Mouse (Mus musculus) hematopoietic stem cell, adult 5-6 weeks (primary cell): ENCODE data around the gene Gfy. TPM values are rescaled to one million over a fixed set of nuclear protein-coding genes. Genes with fewer than 3 reads are reported as not detected.

Experiments
- ATAC-seq, 2 experiments: fragments of 125-278 bp in 1 of 2; replicated peaks in 1 of 2; 2 replicates each; pipeline ENCODE4 v1.8.0; 2016 to 2017; ENCODE audit warnings: inconsistent platforms in 2 of 2, mild to moderate bottlenecking in 2 of 2, moderate number of reproducible peaks in 2 of 2, low read depth in 1 of 2, moderate TSS enrichment in 1 of 2; ENCODE audit not compliant: low FRiP score in 2 of 2, poor library complexity in 2 of 2, severe bottlenecking in 2 of 2, insufficient read depth in 1 of 2, low TSS enrichment in 1 of 2
- total RNA-seq: library from RNA; stranded (forward); fragments of 172-1452, 232-1000 nt; gene quantifications from 2 replicates; pipeline ENCODE4 v1.2.3, GENCODE M21; 2017

The Gfy gene
- total RNA-seq, 1 experiment from 2014 or later: not detected

GRCm38 (mm10) chr7:45196176-45196535 is 16.8 kb upstream of the Gfy start:
- no peak for ATAC-seq

DNA sequence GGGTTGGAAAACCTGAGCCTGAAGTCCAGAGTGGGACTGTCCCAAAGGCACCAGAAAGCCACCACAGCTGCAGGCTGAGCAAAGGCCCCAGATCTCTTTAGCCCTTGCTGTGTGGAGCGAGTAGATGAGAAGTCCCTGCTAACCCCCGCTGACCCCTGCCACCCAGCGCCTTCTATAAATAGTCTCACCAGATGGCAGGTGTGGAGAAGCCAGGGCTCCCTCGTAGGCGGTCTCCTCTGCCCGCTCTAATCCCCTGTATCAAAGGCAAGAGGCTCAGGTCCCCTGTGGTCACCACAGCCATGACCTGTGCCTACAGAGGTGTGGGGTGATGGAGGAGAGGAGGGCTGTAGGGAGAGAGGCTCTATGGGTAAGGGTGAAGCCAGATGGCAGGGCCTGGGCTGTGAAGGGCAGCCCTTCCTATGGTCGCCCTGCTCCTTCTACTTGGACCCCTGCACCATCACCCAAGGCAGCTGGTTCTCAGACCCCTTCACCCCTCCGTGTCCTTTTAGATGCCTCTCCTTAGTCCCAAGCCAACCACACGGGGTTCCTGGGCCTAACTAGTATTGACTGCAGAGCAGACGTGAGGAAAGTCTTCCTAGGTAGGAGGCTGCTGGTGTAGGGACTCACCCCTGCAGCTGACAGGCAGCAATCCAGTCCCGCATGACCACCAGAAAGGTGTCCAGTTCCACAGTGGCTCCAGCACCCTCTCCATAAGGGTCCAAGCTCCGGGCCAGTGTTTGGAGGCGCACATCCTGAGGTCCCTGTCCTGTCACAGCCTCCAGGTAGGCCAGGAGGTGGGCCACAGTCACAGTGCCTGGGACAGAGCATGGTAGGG is 16.2 kb upstream of the Gfy start:
- ATAC-seq: no peak

- no peak for ATAC-seq
Observed at GRCm38 (mm10) chr7:45193871-45194785, 14.8 kb upstream of the Gfy start.

- no peak for ATAC-seq
Observed at GRCm38 (mm10) chr7:45193406-45193805, 14.0 kb upstream of the Gfy start.

- no peak for ATAC-seq
Observed at GRCm38 (mm10) chr7:45192585-45193310, 13.4 kb upstream of the Gfy start.

GRCm38 (mm10) chr7:45191803-45192363 is 12.5 kb upstream of the Gfy start:
- ATAC-seq: no peak

GRCm38 (mm10) chr7:45191161-45191560 is 11.8 kb upstream of the Gfy start:
- no peak for ATAC-seq

DNA sequence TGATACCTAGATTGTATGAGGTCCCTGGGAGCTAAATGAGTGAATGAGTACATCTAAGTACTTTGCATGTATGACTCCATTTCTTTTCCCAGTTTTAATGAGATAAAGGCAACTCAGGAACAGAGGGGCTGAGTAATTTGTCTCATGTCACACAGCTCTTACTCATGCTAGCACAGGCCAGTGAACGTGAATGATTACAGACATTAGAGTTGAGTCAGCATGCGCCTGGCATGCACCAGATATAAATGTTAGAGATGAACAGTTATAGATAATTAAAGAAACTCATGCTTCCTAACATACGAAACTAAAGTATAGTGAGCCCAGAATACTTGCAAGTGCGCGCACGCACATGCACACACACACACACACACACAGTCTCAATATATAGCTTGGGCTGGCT is 10.8 kb upstream of the Gfy start:
- no peak for ATAC-seq

DNA sequence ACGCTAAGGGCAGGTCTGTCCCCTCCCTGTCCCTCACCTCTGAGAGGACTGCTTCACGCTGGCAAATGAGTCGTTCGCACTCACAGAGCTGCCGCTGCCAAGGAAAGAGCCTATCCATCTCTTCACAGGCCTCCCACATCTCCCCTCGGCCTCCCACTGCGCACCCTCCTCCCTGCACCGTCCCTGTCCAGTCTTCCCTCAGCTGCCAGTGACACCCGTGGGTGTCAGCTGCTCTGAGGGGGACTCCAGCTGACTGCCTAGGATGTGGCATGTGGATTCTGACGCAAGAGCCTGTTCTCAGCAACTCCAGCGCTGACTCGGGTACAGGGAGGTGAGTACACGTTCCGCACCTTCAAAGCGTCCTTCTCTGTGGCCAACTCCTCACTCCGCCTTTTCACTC is 10.2 kb upstream of the Gfy start:
- ATAC-seq: no peak

DNA sequence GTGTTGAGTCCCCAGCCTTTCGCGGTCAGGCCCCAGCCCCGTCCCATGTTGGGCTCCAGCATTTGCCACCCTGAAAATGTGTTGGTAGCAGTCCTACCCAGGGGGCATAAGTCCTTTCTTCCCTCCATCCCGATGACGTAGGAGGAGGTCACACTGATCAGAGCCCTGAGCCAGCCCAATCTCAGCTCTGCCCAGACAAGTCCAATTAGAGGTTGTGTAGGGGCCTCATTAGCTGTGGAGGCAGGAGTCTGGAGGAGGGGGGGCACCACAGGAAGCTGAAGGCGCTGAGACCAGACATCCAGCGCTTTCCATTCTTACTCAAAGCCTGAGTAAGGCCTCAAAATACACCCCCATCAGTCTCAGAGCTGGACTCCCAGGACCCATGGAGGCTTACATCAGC is 6.6 kb upstream of the Gfy start:
- ATAC-seq: no peak

DNA sequence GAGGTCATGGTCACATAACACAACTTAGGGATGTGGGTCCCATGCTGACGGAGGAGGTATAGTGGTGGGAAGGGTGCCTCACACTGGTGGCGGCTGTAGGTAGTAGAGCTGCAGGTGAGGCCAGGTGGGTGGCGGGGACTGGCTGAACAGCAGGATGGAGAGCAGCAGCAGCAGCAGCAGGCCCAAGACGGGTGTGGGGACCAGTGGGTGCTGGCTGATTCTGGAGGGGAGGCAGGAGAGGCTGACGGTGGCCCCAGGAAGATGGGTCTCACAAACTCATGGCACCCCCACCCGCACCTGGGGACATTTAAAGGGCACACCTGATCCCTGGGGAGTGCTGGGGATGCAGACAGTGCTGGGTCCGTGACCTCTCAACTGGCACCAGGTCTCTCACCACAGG is 4.3 kb upstream of the Gfy start:
- ATAC-seq: no peak

- peak; percentile 2 to 3; a peak in 1 of 4 replicates for ATAC-seq
Observed at GRCm38 (mm10) chr7:45182606-45183005, 3.2 kb upstream of the Gfy start.

GRCm38 (mm10) chr7:45182199-45182601 is 2.8 kb upstream of the Gfy start:
- peak; percentile 93 to 97 for ATAC-seq

GRCm38 (mm10) chr7:45181540-45181939 is 2.2 kb upstream of the Gfy start:
- no peak for ATAC-seq

DNA sequence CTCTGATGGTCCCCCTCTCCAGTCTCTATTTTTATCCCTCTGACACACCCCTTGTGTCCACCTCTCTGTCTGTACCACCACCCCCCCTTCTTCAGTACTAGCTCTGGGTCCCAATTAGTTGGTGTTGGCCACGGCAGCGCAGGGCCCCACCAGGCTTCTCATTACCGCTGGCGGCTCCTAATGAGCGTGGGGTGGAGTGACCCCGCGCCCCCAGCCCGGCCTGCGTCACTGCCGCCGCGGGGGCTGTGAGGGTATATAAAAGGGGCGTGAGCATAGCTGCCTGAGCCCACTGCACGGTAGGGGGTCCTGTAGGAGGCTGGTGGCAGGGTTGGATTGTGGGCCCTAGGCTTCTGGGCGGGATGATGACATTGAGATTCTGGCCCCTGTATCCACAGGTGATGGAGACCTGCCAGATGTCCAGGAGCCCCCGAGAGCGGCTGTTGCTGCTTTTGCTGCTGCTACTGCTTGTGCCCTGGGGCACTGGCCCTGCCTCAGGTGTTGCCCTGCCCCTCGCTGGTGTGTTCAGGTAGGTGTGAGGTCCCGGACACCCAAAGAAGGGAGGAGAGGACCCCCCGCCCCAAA is 1.6 kb upstream of the Gfy start, which contains the start of gene Pth2:
Pth2 (plus strand) TSS at position 100 of the 582 bp plus-strand sequence.
- ATAC-seq: no peak

DNA sequence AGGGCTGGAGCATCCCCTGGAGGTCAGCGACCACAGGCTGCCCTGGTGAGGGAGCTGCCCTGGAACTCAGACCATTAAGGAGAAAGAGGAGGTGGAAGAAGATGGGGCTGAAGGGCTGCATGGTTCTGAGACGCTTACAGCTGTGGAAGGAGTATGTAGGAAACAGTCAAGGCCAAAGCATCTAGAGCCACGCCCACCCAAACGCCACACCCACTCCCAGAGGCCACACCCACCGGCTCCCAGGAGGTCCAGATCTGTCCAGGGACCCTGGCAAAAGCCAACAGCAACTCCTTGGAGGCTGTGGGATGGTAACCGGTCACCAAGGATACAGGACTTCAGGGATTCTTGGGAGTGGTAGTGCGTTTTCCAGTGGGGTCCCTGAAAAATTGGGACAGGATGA is 819 bp downstream of the Gfy start:
- ATAC-seq: no peak

GRCm38 (mm10) chr7:45176356-45176755 is 3.0 kb downstream of the Gfy start:
- no peak for ATAC-seq
